Mouse (Mus musculus): ENCODE measurements around the gene Mblac2.
"Not testable (repeated sequence)": the region's sequence is repeated elsewhere in the genome, so short reads cannot be mapped to it uniquely, and the experiment has no call there.

The Mblac2 gene
- long read RNA-seq, experiment 1, transcript Mblac2-201 (2 exons, 3,957 nt): major isoform, 14 of 15 reads
- long read RNA-seq, experiment 1, partial matches to known transcripts: 0 of 15 reads
- long read RNA-seq, experiment 1, other reads (novel, unspliced or antisense): 1 of 15 reads
- long read RNA-seq, experiment 2, transcript Mblac2-201 (2 exons, 3,957 nt): major isoform, 17 of 18 reads
- long read RNA-seq, experiment 2, partial matches to known transcripts: 0 of 18 reads
- long read RNA-seq, experiment 2, other reads (novel, unspliced or antisense): 1 of 18 reads

DNA sequence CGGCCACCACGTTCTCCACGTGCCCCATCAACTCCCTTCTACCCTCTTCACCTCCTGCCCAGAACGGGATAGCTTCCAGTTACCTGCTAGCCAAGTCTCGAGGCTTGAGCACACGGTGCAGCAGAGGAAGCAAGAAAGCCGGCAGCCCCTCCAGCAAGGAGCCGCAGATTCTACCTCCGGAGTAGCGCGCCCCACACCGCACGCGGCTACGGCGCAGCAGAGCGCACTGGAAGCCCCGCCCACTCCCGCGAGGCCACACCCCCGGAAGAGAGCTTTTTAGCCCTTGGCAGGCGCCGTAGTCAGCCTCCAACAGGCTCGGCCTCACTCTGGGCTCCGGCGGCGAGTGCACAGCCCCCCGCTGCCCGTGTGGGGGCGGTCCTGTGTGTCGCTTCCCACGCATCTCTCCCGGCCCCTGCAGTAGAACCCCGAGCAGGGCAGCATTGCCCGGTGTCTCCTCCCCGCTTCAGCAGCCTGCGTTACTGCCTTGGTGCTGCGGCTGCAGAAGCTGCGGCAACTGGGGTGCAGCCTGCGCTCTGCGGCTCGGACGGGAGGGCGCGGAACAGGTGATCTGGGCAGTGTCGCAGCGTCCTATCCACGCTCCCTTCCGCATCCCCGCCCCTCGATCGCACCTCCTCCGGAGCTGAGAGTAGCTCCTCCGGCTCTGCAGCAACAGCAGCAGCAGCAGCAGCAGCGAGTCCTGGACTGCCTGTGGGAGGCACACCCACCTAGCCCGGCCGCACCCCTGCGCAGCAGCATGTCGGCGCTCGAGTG is at the start of gene Mblac2, which contains the start of gene Polr3g:
Mblac2 (plus strand) TSS at position 567 of the 771 bp plus-strand sequence.
Polr3g (minus strand) TSS at position 239 of the 771 bp plus-strand sequence.
- intact Hi-C loops (cut with DNase I): loop anchor here (5.0 kb wide), 1 partner anchor 34 kb away; no protein-coding TSS in a partner anchor

DNA sequence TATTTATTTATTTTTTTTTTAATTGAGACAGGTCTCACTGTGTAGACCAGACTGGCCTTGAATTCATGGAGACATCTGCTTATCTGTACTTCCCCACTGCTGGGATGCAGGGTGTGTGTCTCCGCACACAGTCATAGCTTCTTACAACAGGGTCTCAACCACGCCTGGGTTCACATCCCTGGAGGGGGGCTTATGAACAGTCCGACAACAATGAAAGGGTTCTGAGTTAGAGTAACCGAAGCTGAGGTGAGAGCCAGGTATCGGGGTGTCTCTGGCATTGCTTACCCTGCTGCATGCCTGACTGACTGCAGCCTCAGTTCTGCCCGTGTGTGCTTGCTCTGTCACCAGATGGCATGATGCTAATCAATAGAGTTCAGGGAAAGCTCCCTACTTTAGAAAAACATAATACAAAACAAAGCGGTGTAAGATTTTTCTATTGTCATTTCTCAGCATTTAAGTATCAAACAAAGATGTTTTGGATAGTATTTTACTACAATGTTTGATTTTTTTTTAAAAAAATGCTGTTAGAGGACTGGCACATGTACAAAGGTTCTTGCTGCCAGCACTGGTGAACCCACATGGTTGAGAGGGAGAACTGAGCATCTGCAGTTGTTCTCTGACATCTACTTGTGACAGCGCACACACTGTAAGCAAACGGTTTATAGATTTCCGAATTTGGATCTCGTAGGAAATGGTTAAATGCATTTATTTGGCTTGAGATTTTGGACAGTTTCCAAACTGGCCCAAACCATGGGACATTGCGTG is 47.4 kb upstream of the Mblac2 start:
- intact Hi-C loops (cut with DNase I): no loop called here

DNA sequence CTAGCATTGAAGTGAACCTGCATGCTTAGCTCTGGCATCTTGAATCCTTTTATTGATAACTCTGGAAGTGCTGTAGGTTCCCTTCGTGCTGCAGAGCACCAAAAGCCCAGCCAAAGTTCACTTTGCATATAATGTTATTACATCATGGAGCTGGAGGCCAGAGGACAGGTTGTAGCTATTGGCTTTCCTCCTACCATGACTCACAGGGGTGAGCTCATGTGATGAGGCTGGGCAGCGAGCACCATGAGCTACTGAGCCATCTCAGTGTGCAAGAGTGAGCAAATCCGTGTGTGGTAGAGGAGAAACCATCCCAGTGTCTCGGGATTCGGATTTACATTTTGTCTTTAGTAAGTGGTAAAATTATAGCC is 46.8 kb upstream of the Mblac2 start:
- intact Hi-C loops (cut with DNase I): no loop called here

DNA sequence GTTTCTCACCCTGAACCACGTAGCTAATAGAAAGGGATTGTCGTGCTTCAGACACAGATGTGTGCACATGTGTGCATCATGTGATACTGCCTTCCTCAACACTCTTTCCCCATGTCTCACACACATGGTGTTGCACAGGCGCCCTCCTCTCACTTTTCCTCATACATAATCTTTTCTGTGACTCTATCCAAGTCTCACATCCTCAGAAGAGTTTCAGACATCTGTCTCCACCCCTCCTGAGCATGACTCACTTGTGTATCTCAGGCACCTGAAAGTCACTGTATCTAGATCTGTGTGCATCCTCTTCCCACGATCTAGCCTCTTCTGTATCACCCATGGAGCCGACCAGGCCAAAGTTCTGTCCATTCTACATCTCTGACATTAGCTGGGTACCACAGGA is 43.4 kb upstream of the Mblac2 start:
- intact Hi-C loops (cut with DNase I): no loop called here

DNA sequence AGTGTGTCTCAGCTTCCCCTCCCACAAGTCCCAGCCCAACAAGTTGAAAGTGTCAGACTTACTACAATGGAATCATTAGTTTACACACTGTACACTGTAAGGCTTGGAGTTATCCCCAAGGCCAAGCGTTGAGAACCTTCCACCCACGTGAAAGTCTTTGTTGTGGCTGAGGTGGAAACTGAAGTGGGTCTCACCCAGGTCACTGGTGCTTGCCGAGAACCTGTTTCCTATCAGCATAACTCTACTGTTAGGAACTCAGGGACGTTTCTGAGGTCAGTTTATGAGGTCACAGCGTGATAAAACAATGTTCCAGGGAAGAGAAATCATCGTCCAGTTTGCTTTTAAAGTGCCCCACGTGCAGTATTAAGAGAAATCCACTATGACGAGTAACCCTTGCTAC is 35.8 kb upstream of the Mblac2 start:
- intact Hi-C loops (cut with DNase I): loop anchor here (5.0 kb wide), 1 partner anchor 37 kb away; the partner anchor contains the start of genes Mblac2 and Polr3g

DNA sequence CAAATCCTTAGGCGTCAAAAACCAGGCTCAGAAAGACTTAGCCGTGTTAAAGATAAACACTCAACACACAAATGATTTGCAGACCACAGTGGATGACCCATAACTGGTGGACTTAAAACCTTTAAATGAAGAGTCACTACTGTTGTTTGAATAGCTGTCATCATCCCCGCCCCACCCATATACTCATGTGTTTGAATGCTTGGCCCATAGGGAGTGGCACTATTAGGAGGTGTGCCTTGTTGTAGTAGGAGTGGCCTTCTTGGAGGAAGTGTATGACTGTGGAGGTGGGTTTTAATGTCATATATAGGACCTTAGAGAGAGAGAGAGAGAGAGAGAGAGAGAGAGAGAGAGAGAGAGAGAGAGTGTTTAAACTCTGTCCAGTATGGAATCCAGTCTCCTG is 28.0 kb upstream of the Mblac2 start:
- intact Hi-C loops (cut with DNase I): no loop called here

DNA sequence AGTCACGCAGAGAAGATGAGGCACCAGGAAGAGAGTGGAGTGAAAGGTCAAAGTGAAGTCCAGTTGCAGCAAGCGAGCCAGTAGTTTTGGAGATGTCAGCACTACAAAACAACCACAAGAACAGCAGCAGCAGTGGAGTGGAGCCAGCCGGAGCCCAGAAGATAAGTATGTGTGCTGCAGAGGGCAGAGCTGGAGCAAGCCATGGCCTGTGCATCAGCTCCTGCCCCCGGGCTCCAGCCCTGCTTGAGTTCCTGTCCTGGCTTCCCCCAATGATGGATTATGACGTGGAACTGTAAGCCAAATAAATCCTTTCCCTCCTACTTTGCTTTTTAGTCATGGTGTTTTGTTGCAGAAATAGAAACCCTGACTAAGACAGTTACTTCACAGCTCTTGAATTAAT is 26.9 kb upstream of the Mblac2 start:
- intact Hi-C loops (cut with DNase I): no loop called here

DNA sequence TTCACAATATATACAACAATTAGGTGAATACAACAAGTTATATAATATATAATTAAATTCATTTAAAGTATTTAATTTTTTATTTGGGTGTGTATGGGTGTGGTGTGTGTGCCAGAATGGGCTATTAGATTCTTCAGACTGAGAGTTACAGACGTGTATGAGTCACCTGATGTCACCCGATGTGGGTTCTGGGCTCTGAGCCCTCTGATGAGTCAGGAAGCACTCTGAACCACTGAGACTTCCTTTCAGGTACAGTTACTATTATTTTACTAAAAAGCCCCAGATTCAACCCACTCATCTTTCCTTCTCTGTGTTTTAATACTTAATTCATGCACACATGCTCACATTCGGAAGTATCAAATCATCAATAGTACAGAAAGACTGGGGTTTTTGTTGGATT is 26.3 kb upstream of the Mblac2 start:
- intact Hi-C loops (cut with DNase I): no loop called here

DNA sequence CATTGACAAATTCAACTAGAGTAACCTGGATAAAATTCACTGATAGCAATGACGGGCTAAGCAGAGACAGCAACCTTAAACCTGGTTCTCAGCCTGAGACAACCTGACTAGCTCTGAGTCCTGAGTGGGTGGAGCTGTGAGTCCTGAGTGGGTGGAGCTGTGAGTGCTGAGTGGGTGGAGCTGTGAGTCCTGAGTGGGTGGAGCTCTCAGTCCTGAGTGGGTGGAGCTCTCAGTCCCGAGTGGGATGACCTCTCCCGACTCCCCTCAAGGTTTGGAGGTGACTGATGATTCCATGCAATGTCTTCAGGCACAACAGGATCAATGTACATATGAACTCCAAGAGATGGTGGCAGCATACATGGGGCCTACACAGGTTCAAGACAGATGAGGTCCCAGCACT is 21.6 kb upstream of the Mblac2 start:
- intact Hi-C loops (cut with DNase I): no loop called here

DNA sequence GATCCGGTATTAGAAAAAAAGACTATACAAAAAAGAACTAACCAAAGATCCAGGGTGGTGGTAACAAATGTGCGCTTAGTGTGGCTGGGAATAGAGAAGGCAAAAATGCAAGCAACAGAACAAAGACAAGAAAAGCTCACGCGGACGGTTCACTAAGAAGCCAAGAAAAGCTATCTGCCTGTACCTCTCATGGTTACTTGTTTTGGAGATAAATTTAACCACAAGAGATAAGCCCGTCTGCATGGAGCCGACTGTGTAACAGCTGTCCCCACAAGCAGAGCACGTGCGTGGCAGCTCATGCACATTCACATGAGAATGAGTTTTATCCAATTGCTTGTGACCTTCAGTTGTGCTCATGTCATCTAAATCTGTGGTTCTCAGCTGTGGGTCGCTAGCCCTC is 20.7 kb upstream of the Mblac2 start:
- intact Hi-C loops (cut with DNase I): no loop called here

DNA sequence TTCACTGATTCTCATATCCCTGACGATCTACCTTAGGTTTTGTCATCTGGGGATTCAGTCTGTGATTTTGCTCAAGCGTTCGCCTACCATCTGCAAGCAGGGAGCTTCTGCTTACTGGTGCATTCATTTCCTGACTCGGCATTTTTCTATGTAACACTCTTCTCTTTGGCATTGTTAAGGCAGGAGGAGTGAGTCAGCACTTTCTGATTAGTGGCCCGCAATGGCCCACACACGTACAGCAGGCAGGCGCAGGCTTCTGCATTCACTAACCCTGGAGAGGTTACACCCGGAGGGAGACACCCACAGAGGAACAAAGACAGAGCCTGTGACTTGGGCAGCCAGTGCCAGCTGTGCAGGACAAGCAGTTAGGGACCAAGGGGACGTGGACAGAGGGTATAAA is 19.5 kb upstream of the Mblac2 start:
- intact Hi-C loops (cut with DNase I): no loop called here

DNA sequence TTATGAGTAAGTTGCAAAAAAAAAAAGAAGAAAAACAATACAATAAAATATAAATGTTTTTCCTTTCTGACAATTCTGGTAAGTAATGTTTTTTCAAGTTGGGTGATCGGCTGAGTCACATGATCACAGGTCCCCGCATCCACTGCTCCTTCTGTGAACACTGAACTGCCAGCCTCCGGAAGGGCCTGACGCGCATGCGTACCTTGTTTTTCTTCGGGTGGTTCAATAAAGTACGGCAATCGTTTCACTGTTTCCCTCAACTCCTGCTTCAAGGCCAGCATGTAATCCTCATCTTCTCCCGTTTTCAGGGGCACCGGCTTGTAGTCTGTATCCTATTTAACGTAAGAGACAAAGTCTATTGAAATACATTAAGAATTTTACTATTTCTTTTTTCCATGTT is 16.7 kb upstream of the Mblac2 start:
- intact Hi-C loops (cut with DNase I): no loop called here

DNA sequence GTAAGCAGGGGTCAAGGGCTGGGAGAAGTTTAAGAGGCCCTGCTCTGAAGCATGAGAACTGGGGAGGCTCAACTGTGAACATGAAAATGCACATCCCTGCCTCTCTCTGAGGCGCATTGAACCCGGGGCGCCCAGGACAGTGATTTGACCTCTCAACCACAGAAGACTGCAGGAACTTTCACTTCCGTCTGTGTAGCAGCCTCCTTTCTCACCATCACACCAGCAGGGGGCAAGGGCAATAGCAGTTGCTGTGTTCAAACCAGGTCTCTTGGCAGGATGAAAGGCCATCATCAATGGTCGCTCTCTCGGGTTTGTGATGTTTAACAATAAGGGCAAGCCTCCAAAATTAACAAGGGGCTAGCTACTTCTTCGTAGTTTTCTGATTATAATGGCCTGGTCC is 8.0 kb upstream of the Mblac2 start:
- intact Hi-C loops (cut with DNase I): loop anchor here (10.0 kb wide), 1 partner anchor 52 kb away; no protein-coding TSS in a partner anchor

DNA sequence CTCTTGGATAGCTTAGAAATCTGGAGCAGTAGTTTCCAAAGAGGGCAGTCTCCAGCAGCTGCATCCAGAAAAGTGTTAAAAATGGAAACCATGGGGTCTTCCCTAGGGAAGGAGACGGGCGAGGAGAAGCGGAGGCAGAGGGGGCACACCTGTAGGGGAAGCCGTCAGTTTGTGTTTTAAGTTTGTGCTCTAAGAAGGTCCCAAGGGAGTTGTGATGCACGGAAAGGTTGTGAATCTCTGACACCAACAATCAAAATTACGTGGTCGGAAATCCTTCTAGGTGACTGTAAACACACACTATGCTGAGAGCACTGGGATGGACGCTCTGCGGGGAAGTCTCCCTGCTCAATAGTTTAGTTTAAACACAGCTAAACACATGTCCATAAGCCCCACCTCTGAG is 7.5 kb upstream of the Mblac2 start:
- intact Hi-C loops (cut with DNase I): loop anchor here (10.0 kb wide), 1 partner anchor 51 kb away; no protein-coding TSS in a partner anchor

DNA sequence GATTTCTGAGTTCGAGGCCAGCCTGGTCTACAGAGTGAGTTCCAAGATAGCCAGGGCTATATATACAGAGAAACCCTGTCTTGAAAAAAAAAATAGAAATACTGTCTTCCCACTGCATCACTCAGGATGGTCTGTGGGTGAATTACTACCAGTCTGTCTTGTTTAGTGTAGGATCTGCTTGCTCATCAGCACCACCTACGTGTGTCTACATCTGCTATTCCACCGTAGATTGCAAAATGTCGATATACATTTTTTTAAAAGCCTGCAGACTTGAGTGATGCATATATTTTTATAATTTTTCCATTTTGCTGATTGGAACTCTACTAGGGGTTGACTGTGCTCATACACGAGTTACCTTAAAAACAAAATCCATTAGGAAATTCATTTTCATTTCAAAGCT is 4.8 kb upstream of the Mblac2 start:
- intact Hi-C loops (cut with DNase I): loop anchor here (5.0 to 10.0 kb wide), 2 partner anchors 48 to 49 kb away; partner anchors contain the start of gene Lysmd3

DNA sequence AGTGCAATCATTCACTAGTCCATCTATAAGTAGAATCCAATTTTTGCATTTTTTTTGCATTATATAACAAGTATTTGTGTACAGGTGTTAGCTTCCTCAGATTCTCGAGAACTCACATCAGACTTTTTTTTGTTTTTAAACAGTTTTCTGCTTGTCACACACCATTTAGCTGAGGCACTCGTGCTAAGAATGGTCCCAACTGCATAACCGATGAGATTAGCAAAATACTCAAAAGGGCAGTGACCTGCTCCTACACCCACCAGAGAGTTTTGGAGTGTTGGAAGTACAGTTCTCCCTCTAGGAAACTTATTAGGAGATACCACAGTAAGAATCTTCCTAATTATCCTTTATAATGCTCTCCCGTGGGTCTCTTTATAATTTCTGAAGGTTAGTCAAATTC is 1.3 kb upstream of the Mblac2 start:
- intact Hi-C loops (cut with DNase I): loop anchor here (5.0 to 10.0 kb wide), 3 partner anchors 33 to 53 kb away; partner anchors contain the start of gene Lysmd3

DNA sequence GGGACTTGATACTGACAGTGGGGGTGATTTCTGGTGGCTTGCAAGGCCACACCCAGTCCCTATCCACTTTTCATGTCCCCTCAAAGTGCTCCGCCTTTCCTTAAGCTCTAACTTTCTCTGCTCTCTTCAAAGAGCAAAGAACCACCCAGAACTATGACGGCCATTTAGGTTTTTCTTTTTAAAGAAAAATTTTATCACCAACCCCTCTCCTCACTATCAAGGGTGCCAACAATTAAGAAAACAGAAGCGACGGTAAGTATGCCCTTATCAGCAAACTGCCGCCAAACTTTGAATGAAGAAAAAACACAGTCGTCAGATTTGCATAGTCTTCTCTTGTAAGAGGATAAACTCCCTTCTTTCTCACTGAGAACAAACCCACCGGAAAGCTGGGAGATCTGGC is 875 bp upstream of the Mblac2 start:
- intact Hi-C loops (cut with DNase I): loop anchor here (5.0 kb wide), 1 partner anchor 33 kb away; no protein-coding TSS in a partner anchor

DNA sequence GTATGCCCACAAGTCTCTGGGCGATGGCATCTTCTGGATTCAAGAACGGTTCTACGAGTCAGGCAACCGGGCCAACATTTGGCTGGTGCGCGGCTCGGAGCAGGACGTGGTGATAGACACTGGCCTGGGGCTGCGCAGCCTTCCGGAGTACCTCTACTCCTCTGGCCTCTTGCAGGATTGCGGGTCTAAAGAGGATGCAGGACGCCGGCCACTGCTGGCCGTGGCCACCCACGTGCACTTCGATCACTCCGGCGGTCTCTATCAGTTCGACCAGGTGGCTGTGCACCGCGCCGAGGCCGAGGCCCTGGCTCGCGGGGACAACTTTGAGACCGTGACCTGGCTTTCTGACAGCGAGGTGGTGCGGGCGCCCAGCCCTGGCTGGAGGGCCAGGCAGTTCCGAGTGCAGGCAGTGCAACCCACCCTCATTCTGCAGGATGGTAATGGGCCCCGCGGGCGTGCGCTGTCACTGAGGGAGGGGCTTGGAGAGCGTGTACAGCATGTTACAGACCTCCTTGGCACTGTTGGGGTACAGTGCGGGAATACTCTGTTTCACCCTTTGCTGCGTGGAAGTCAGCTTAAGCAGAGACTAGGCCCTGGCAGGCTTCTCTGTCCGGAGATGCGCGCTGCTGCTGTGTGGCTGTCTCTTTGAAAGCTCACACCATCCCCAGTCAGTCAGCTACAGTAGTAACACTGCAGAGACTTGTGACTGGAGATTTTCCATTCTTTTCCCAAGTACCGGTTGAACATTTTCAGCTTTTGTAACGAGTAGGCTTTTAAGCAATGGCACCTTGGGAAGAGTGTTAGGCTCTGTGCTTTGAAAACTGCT is 618 bp downstream of the Mblac2 start:
- intact Hi-C loops (cut with DNase I): loop anchor here (5.0 kb wide), 1 partner anchor 34 kb away; no protein-coding TSS in a partner anchor

DNA sequence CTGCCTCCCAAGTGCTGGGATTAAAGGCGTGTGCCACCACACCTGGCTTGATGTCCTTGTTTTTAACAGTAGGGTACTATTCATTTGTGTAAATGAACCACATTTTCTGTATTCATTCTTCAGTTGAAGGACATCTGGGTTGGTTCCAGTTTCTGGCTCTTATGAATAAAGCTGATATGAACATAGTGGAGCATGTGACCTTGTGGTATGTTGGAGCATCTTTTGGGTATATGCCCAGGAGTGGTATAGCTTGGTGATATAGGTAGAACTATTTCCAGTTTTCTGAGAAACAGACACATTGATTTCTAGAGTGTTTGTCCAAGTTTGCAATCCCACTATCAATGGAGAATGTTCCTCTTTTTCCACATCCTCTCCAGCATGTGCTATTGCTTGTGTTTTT is 2.8 kb downstream of the Mblac2 start:
- intact Hi-C loops (cut with DNase I): loop anchor here (5.0 kb wide), 1 partner anchor 37 kb away; no protein-coding TSS in a partner anchor

DNA sequence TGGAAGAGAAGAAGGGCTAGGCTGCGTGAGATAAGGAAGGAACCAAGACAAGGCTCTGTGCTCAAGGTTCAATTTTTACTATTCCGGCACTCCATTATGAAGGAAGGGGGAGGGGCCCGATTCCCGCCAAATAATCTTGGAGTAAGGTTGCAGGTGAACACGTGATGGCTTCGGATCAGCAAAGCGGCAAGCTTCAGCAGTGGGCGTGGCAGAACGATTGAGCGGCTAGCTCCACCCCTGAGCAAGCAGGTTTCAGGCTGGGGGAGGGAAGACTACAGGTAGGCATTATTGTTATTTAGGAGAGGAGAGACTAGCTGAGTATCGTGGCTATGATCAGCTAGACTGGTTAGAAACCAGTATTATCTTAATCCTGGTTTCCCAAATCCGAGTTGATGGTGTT is 17.0 kb downstream of the Mblac2 start:
- intact Hi-C loops (cut with DNase I): not testable (repeated sequence)

DNA sequence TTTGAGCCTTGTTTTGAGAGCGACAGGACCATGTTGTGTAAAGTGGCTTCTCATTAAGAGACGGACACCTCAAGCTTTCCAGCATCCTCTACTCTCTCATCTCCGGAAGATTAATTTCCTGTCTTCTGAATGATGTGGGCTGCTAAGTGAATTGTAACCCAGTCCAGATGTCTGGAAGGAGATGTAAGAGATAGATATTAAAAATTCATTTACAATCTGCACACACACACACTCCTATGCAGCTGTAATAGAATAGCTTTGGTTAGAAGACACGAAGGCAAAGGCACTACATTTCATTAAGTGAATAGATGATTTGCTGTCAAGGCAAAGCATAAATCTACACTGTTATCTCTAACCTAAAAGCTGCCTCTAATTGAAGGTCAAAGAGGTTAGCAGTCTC is 18.0 kb downstream of the Mblac2 start:
- intact Hi-C loops (cut with DNase I): no loop called here

Measured in adrenal gland (tissue).